Mouse (Mus musculus) embryo, embryonic 9.5 days (tissue): ENCODE measurements around the gene Zdhhc22.

Experiments
- DNase-seq: peaks from one replicate; pipeline ENCODE4 v3.0.0-alpha.2; 2017; ENCODE audit errors: extremely low spot score

Gene Zdhhc22

GRCm38 (mm10) chr12:86995931-86996330 is 5.7 kb upstream of the Zdhhc22 start:
- DNase-seq, result no peak

- DNase-seq, result no peak
Measured at GRCm38 (mm10) chr12:86994776-86995175, 4.5 kb upstream of the Zdhhc22 start.

- peak; percentile 33 for DNase-seq
Measured at GRCm38 (mm10) chr12:86994166-86994565, 3.9 kb upstream of the Zdhhc22 start.

GRCm38 (mm10) chr12:86990755-86991110 is 503 bp upstream of the Zdhhc22 start:
- DNase-seq, result no peak

GRCm38 (mm10) chr12:86989378-86989777 is 852 bp downstream of the Zdhhc22 start:
- DNase-seq, result no peak

- DNase-seq, result no peak
Measured at GRCm38 (mm10) chr12:86988227-86988626, 2.0 kb downstream of the Zdhhc22 start.

GRCm38 (mm10) chr12:86986562-86986961 is 3.7 kb downstream of the Zdhhc22 start:
- DNase-seq, result no peak

- peak; percentile 36 for DNase-seq
Measured at GRCm38 (mm10) chr12:86984194-86984555, 6.1 kb downstream of the Zdhhc22 start.

- peak; percentile 77 for DNase-seq
Measured at GRCm38 (mm10) chr12:86983470-86984193, 6.6 kb downstream of the Zdhhc22 start.

- no peak for DNase-seq
Measured at GRCm38 (mm10) chr12:86981180-86981579, 9.1 kb downstream of the Zdhhc22 start.

GRCm38 (mm10) chr12:86977833-86978232 is 12.4 kb downstream of the Zdhhc22 start:
- no peak for DNase-seq

GRCm38 (mm10) chr12:86976511-86977168 is 13.6 kb downstream of the Zdhhc22 start:
- no peak for DNase-seq

GRCm38 (mm10) chr12:86975761-86976160 is 14.5 kb downstream of the Zdhhc22 start:
- no peak for DNase-seq

GRCm38 (mm10) chr12:86974387-86975288 is 15.6 kb downstream of the Zdhhc22 start:
- DNase-seq, result peak; percentile 83

- DNase-seq, result no peak
Measured at GRCm38 (mm10) chr12:86973706-86974105, 16.5 kb downstream of the Zdhhc22 start.

GRCm38 (mm10) chr12:86973216-86973615 is 17.0 kb downstream of the Zdhhc22 start:
- no peak for DNase-seq

GRCm38 (mm10) chr12:86971089-86971488 is 19.1 kb downstream of the Zdhhc22 start:
- no peak for DNase-seq

GRCm38 (mm10) chr12:86969220-86969601 is 21.0 kb downstream of the Zdhhc22 start:
- DNase-seq, result no peak

- no peak for DNase-seq
Measured at GRCm38 (mm10) chr12:86968468-86969219, 21.6 kb downstream of the Zdhhc22 start.

- no peak for DNase-seq
Measured at GRCm38 (mm10) chr12:86965237-86965799, 24.9 kb downstream of the Zdhhc22 start.

- DNase-seq, result no peak
Measured at GRCm38 (mm10) chr12:86964278-86965057, 25.8 kb downstream of the Zdhhc22 start.
